Mouse (Mus musculus) hindbrain, postnatal 0 days (tissue): ENCODE results near the gene Skap1. TPM values are rescaled to one million over a fixed set of nuclear protein-coding genes. Genes with fewer than 3 reads are reported as not detected.

Experiments used
- ATAC-seq: fragments of 200-750 bp; cut with Nextera tagmentation; 2 replicates; pipeline ENCODE4 v1.8.0; 2017; ENCODE audit warnings: mild to moderate bottlenecking, moderate TSS enrichment, moderate library complexity
- DNase-seq: peaks from one replicate; pipeline ENCODE4 v3.0.0-alpha.2; 2015; ENCODE audit warnings: low spot score
- H3K27ac ChIP-seq: fragments of 300-500 bp; sonication (generic); 2 replicates; pipeline ENCODE4 v1.5.1; 2014; ENCODE audit warnings: mild to moderate bottlenecking
- H3K27me3 ChIP-seq: fragments of 300-500 bp; sonication (generic); 2 replicates; pipeline ENCODE4 v1.6.1; 2014; ENCODE audit warnings: low read length, mixed read lengths; ENCODE audit not compliant: insufficient read depth
- H3K36me3 ChIP-seq: fragments of 300-500 bp; sonication (generic); 2 replicates; pipeline ENCODE4 v1.6.1; 2014; ENCODE audit warnings: low read length, mixed read lengths; ENCODE audit not compliant: insufficient read depth
- H3K4me1 ChIP-seq: fragments of 300-500 bp; sonication (generic); 2 replicates; pipeline ENCODE4 v1.6.1; 2014; ENCODE audit warnings: antibody characterized with exemption, low read length, mixed read lengths; ENCODE audit not compliant: insufficient read depth
- H3K4me2 ChIP-seq: fragments of 300-500 bp; sonication (generic); 2 replicates; pipeline ENCODE4 v1.6.1; 2014; ENCODE audit warnings: low read depth, mild to moderate bottlenecking, low read length, moderate library complexity, mixed read lengths
- H3K4me3 ChIP-seq: fragments of 300-500 bp; sonication (generic); 2 replicates; pipeline ENCODE4 v1.5.1; 2014; ENCODE audit warnings: low read length
- H3K9ac ChIP-seq: fragments of 300-500 bp; sonication (generic); replicated peaks from 2 replicates; pipeline ENCODE4 v1.6.1; 2014; ENCODE audit warnings: mild to moderate bottlenecking, low read length, moderate library complexity, mixed read lengths
- H3K9me3 ChIP-seq: fragments of 300-500 bp; sonication (generic); 2 replicates; pipeline ENCODE4 v1.6.1; 2016; ENCODE audit warnings: low read length, mixed read lengths
- CTCF ChIP-seq: IDR thresholded peaks from 2 replicates; pipeline ENCODE4 v1.5.1; 2016; ENCODE audit warnings: antibody characterized with exemption, control low read depth, low read depth
- WGBS: fragments of 180-500 bp; shearing (Covaris S2); extraction: QIAGEN DNeasy Blood & Tissue Kit; methylation state at CpG from one replicate; pipeline ENCODE4 v1.1.7; 2014; 5-methylcytosine and 5-hydroxymethylcytosine counted together
- polyA plus RNA-seq: library from polyadenylated mRNA; unstranded; fragments of >200 nt; fragmentation: Nextera tagmentation; extraction: Ambion mirVana; gene quantifications from 2 replicates; pipeline ENCODE4 v1.2.1, GENCODE M21; 2015
- total RNA-seq: library from RNA; depleted of rRNA; stranded (reverse); fragments of >200 nt; gene quantifications from 2 replicates; pipeline ENCODE4 v1.2.3, GENCODE M21; 2014

Skap1 gene
- total and polyA plus RNA-seq, 2 experiments from 2014 or later, result 2.5 to 5.7 TPM

GRCm38 (mm10) chr11:96730327-96730726 is 265.9 kb downstream of the Skap1 start:
- 27% methylated on average over 5 of the region's 5 CpGs for WGBS
- Histone ChIP-seq H3K4me1 (peaks cover 18% of the 10 kb centered on the region), H3K27ac (peak overlapping the region; percentile 41; the same call in 1 of the 2 replicates), H3K27me3 (no peaks in the 10 kb centered on the region), H3K4me3 (no peak overlapping the region), H3K4me2 (0 out of 2 replicates have a peak overlapping the region, but pooled peaks have one; percentile 10), H3K9ac (no peak overlapping the region), H3K9me3 (no peaks in the 10 kb centered on the region), H3K36me3 (no peaks in the 10 kb centered on the region)
- TF ChIP-seq CTCF, result no peak
- ATAC-seq (no peak), DNase-seq (peak; percentile 66)

- no peak for DNase-seq
- peaks cover 18% of the 10 kb centered on the region for H3K4me1 ChIP-seq
Observed at GRCm38 (mm10) chr11:96732657-96733056, 268.3 kb downstream of the Skap1 start.

GRCm38 (mm10) chr11:96735908-96736307 is 271.5 kb downstream of the Skap1 start:
- ATAC-seq (peak; percentile 87), DNase-seq (peak; percentile 90)
- Histone ChIP-seq H3K27me3 (no peaks in the 10 kb centered on the region), H3K9me3 (no peaks in the 10 kb centered on the region), H3K4me2 (peak overlapping the region; percentile 53), H3K4me1 (peaks cover 7% of the 10 kb centered on the region), H3K4me3 (peak overlapping the region; percentile 18), H3K9ac (0 out of 2 replicates have a peak overlapping the region, but pooled peaks have one; percentile 21), H3K27ac (peak overlapping the region; percentile 65; the same call in 1 of the 2 replicates), H3K36me3 (no peaks in the 10 kb centered on the region)
- under 1% methylated on average over 19 of the region's 19 CpGs for WGBS
- TF ChIP-seq CTCF, result peak; percentile 74

More at GRCm38 (mm10) chr11:96732657-96733056, 268.3 kb downstream of the Skap1 start:
- no peak overlapping the region for H3K4me3 ChIP-seq
- no peak for TF ChIP-seq CTCF
- H3K27me3 ChIP-seq, result no peaks in the 10 kb centered on the region
- ATAC-seq, result no peak
- H3K4me2 ChIP-seq, result no peak overlapping the region
- no peak overlapping the region for H3K9ac ChIP-seq
- WGBS, result 40% methylated on average over 4 of the region's 4 CpGs
- H3K27ac ChIP-seq, result 0 out of 2 replicates have a peak overlapping the region, but pooled peaks have one; percentile 26
- no peaks in the 10 kb centered on the region for H3K36me3 ChIP-seq
- no peaks in the 10 kb centered on the region for H3K9me3 ChIP-seq

- H3K4me3 ChIP-seq, result 0 out of 2 replicates have a peak overlapping the region, but pooled peaks have one; percentile 3
- no peak for TF ChIP-seq CTCF
- no peaks in the 10 kb centered on the region for H3K27me3 ChIP-seq
- no peak overlapping the region for H3K9ac ChIP-seq
- WGBS, result 15% methylated on average over 11 of the region's 11 CpGs
- H3K36me3 ChIP-seq, result no peaks in the 10 kb centered on the region
- H3K4me2 ChIP-seq, result peak overlapping the region; percentile 53
- DNase-seq (peak; percentile 25), ATAC-seq (peak; percentile 22; the same call in 1 of the 2 replicates)
- H3K4me1 ChIP-seq, result peaks cover 7% of the 10 kb centered on the region
- peak overlapping the region; percentile 65 for H3K27ac ChIP-seq
- H3K9me3 ChIP-seq, result no peaks in the 10 kb centered on the region
Observed at GRCm38 (mm10) chr11:96736361-96736760, 272.0 kb downstream of the Skap1 start.

GRCm38 (mm10) chr11:96737673-96738471 is 273.5 kb downstream of the Skap1 start:
- 62% methylated on average over 14 of the region's 14 CpGs for WGBS
- Histone ChIP-seq H3K4me1 (peaks cover 3% of the 10 kb centered on the region; the same call in 1 of the 2 replicates), H3K4me2 (no peak overlapping the region), H3K27me3 (no peaks in the 10 kb centered on the region), H3K4me3 (no peak overlapping the region), H3K27ac (0 out of 2 replicates have a peak overlapping the region, but pooled peaks have one; percentile 2), H3K9ac (no peak overlapping the region), H3K36me3 (no peaks in the 10 kb centered on the region), H3K9me3 (no peaks in the 10 kb centered on the region)
- ATAC-seq (no peak), DNase-seq (peak; percentile 69)
- peak; percentile 64 for TF ChIP-seq CTCF

- peak overlapping the region; percentile 10; the same call in 1 of the 2 replicates for H3K4me2 ChIP-seq
- DNase-seq (no peak), ATAC-seq (no peak)
- peak overlapping the region; percentile 38; the same call in 1 of the 2 replicates for H3K27ac ChIP-seq
- H3K27me3 ChIP-seq, result no peaks in the 10 kb centered on the region
- H3K9me3 ChIP-seq, result no peaks in the 10 kb centered on the region
- H3K4me1 ChIP-seq, result no peaks in the 10 kb centered on the region
- no peak overlapping the region for H3K9ac ChIP-seq
- no peak overlapping the region for H3K4me3 ChIP-seq
- whole genome bisulfite sequencing, result 50% methylated on average over 12 of the region's 12 CpGs
- TF ChIP-seq CTCF, result no peak
- no peaks in the 10 kb centered on the region for H3K36me3 ChIP-seq
Observed at GRCm38 (mm10) chr11:96740796-96741195, 276.4 kb downstream of the Skap1 start.
